Mouse (Mus musculus): ENCODE results near the gene Tmem207.

DNA sequence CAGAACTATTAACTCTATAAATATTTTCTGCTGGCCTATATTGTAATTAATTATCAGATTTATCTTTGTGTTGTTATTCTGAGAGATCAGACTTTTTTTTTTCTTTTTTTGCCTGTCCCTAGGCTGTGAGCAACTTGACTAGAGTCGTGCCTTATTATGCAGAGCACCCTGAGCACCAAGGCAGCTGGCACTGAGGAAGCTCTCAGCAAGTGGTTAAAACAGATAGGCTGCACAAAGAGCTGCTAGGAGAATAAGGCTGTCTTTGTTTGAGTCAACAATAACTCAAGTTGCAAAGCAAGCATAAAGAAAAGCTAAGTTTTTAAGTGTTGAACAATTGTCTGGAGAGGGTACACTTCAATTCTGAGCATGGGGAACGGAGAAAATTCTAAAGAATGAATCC lies 35.2 kb upstream of the Tmem207 start:
- TF ChIP-seq CTCF (IDR thresholded peaks at IDR 0.05; ENCODE audit: low read depth, low read length): no peak
- no peak for TF ChIP-seq EP300 (IDR thresholded peaks at IDR 0.05; ENCODE audit: insufficient read depth, low read depth, low read length)
- no peak for TF ChIP-seq POLR2A (IDR thresholded peaks at IDR 0.05; ENCODE audit: insufficient read depth, low read length)

Measured in ES-Bruce4 (cell line).